Mouse (Mus musculus) spleen, adult 2 months (tissue): Measurements from ENCODE around the gene Arl6ip5.

Experiments
- CTCF ChIP-seq: fragments of 200-500 bp; IDR thresholded peaks from 2 replicates; pipeline ENCODE4 v1.5.1; 2011; ENCODE audit warnings: mild to moderate bottlenecking, inconsistent platforms; ENCODE audit not compliant: insufficient read depth, insufficient read length, insufficient replicate concordance; ENCODE audit errors: extremely low read depth
- POLR2A ChIP-seq: fragments of 200-500 bp; IDR thresholded peaks from 2 replicates; pipeline ENCODE4 v1.6.1; 2011; ENCODE audit warnings: low read depth, low read length, inconsistent platforms

DNA sequence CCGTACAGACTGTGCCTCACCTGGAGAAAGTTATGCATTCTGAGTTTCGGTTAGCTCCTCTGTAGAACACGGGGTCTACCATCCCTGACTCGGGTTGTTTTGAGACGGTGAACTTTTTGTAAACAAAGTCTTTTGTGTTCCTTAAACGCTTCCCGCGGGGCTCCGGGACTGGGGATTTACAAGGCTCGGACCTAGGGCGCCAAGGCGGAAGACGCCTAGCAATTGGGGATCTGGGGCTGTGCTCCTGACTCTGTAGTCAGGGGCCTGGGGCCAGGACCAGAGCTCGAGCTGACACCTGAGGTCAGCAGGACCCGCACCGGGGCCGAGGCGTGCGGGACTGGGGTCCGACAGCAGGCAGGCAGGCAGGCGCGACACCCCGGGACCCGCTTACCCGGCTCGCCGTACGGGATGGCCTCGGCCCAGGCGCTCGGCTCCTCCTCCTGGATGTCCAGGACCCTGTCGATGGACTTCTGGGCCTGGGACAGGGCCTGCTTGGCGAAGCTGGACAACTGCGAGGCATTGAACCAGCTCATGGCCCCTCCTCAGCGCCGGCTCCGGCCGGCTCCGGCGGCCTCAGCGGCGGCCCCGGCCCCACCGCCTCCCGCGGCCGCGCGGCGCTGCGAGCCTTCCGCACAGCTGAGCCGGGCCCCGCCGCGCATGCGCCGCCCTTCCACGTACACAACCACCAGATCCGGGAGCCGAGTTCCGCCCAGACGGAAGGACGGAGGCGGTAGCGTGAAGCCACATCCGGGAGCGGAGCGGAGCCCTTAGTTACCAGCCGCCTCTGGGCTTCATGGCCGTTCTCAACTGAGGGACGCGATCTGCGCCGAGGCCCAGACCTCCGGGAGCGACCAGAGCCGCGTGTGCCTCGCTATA, 31.8 kb upstream of the Arl6ip5 start, which contains the start of gene Tmf1:
- TF ChIP-seq POLR2A = peak; percentile 32; the same call in 1 of the 2 replicates
- no peak for TF ChIP-seq CTCF
